Mouse (Mus musculus) E14TG2a.4 (cell line): ENCODE data around the gene Cpm.
A peak's percentile ranks its signal among the peaks of the same experiment; 100 is the strongest.

Source experiments
- CTCF ChIP-seq: conservative IDR thresholded peaks from 2 replicates; pipeline ENCODE4 v1.5.1; 2014; ENCODE audit warnings: low read length
- NANOG ChIP-seq: IDR thresholded peaks from 2 replicates; pipeline ENCODE4 v1.6.1; 2014; ENCODE audit warnings: borderline replicate concordance, low read length, mixed read lengths

DNA sequence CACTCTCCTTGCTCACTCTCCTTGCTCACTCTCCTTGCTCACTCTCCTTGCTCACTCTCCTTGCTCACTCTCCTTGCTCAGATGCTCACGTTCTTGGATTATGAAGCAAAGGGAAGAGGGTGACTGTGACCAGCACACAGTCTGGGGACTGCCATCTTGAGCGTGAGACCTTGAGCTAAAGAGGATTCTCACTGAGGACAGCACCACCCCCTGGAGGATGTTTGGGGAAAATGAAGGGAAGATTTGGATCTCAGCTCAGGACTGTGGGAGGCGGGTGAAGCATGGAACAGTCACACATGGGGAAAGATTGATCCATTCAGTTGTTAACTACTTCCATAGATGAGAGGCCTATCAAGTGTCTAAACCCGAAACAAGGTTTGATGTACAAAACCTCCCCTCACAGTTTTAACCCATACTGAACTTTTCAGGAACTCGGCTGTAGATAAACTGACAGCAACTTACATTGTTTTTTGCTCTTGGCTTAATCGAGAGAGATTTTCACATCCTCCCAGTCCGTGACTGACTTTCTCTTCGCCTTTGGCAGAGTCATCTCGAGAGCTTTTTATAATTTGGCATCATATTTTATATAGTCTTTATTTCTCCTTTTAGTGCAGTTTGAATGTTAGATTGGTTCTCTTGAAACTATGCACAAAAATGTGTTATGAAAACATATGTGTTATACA lies 7.9 kb downstream of the Cpm start:
- no peak for TF ChIP-seq NANOG
- TF ChIP-seq CTCF = peak; percentile 21; the same call in 1 of the 2 replicates
